Mouse (Mus musculus): Measurements from ENCODE around the gene Tax1bp3. TPM values are rescaled to one million over a fixed set of nuclear protein-coding genes. Genes with fewer than 3 reads are reported as not detected.

Gene Tax1bp3
- polyA plus RNA-seq, 1 experiment, result 24.6 TPM

DNA sequence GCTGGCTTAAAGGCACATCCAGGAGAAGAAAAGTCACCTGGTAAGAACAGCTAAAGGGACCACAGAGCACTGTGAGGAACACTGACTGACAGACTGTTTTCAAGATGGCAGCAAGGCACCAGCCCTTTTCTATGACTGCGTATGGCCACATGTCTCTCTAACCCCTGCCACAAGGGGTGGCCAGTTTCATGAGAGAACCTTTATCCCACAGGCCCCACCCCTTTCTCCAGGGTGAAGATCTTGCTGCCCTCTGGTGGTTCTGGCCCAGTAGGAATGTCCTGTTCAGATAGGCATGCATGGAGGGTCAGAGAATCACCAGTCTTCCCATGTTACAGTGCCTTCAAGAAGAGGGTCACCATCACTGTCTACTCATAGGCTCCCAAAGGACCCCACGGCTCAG is 47.1 kb downstream of the Tax1bp3 start:
- DNase-seq (ENCODE audit: extremely low spot score in 1 of 2, low spot score in 1 of 2), result peak in 1 of 2 experiments; percentile 8

DNA sequence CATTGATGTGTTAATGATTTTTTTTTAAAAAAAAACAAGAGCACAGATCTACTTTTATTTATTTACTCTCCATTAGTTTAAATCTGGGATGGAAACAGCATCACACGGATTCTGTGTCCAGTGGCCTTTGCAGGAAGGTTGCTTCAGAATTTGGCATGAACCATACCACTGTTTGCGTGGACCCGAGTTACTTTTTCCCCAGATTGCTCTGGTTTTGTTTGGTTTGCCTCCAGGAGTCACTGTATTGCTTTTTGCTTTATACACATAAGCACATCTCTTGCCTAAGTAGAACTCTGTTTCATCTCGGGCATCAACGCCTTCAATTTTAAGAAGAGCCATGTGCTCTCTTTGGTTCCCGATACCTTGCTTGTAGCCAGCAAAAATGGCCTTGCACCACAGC is 49.0 kb downstream of the Tax1bp3 start:
- no peak for DNase-seq (ENCODE audit: extremely low spot score in 1 of 2, low spot score in 1 of 2)

DNA sequence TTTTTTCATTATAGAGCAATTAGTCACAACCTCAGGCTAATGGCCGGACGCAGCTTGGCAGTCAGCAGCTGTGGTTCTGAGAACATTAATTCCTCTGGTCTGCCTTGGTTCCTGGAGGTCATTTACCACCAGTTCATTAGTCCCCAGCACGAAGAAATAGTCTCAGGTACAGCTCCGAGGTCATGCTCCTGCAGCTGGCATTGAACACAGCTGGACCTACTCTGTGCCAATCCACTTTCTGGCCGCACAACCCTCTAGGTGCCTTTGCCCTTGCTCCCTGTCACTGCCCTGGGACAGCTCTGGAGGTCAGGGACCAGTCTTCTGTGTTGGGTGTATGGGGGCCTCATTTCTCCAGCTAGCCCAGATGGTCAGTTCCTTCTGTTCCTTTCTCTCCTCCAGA is 52.0 kb downstream of the Tax1bp3 start:
- DNase-seq (ENCODE audit: extremely low spot score in 1 of 2, low spot score in 1 of 2), result no peak

- no peak for DNase-seq (ENCODE audit: extremely low spot score in 1 of 2, low spot score in 1 of 2)
Measured at GRCm38 (mm10) chr11:73230081-73230480, 53.2 kb downstream of the Tax1bp3 start.

- DNase-seq (ENCODE audit: extremely low spot score in 1 of 2, low spot score in 1 of 2), result no peak
Measured at GRCm38 (mm10) chr11:73232513-73232912, 55.6 kb downstream of the Tax1bp3 start.

Other genes with a start within 250 kb of the Tax1bp3 start
- 4.9 and 5.9 TPM in 2 replicates for gene Atp2a3, start 215.9 kb upstream of the Tax1bp3 start, polyA plus RNA-seq (2012; rRNA removed)
- 0.53 and 0.54 TPM in 2 replicates for gene P2rx1, start 178.0 kb upstream of the Tax1bp3 start, polyA plus RNA-seq (2012; rRNA removed)
- gene Camkk1, start 158.1 kb upstream of the Tax1bp3 start, polyA plus RNA-seq (2012; rRNA removed), result 65.4 and 65.7 TPM in 2 replicates
- 7.5 and 7.7 TPM in 2 replicates for gene Ncbp3, start 129.3 kb upstream of the Tax1bp3 start, polyA plus RNA-seq (2012; rRNA removed)
- gene Itgae, start 86.5 kb upstream of the Tax1bp3 start, polyA plus RNA-seq (2012; rRNA removed), result 0.17 and 0.18 TPM in 2 replicates
- 0.15 and 0.24 TPM in 2 replicates for gene Haspin, start 38.8 kb upstream of the Tax1bp3 start, polyA plus RNA-seq (2012; rRNA removed)
- 0.26 and 0.74 TPM in 2 replicates for gene P2rx5, start 16.7 kb upstream of the Tax1bp3 start, polyA plus RNA-seq (2012; rRNA removed)
- gene Emc6, start within 50 bp of the Tax1bp3 start, polyA plus RNA-seq (2012; rRNA removed), result 63.0 and 66.5 TPM in 2 replicates
- gene Ctns, start 22.0 kb downstream of the Tax1bp3 start, polyA plus RNA-seq (2012; rRNA removed), result 25.9 and 26.0 TPM in 2 replicates
- gene Shpk, start 22.4 kb downstream of the Tax1bp3 start, polyA plus RNA-seq (2012; rRNA removed), result 5.0 and 5.4 TPM in 2 replicates
- 0.36 TPM in 2 replicates for gene Trpv1, start 57.2 kb downstream of the Tax1bp3 start, polyA plus RNA-seq (2012; rRNA removed)
- 0.46 and 0.56 TPM in 2 replicates for gene Trpv3, start 90.3 kb downstream of the Tax1bp3 start, polyA plus RNA-seq (2012; rRNA removed)
- 26.8 and 29.9 TPM in 2 replicates for gene Aspa, start 152.5 kb downstream of the Tax1bp3 start, polyA plus RNA-seq (2012; rRNA removed)
- gene Gm49340, start 152.7 kb downstream of the Tax1bp3 start, polyA plus RNA-seq (2012; rRNA removed), result not detected in 2 replicates
- 0.20 TPM in 1 of 2 replicates, not detected in the other for gene Spata22, start 152.7 kb downstream of the Tax1bp3 start, polyA plus RNA-seq (2012; rRNA removed)
- gene Olfr20, start 173.7 kb downstream of the Tax1bp3 start, polyA plus RNA-seq (2012; rRNA removed), result 0.04 TPM in 1 of 2 replicates, not detected in the other
- gene Olfr376, start 194.2 kb downstream of the Tax1bp3 start, polyA plus RNA-seq (2012; rRNA removed), result 0.14 and 0.25 TPM in 2 replicates
- gene Olfr1, start 222.5 kb downstream of the Tax1bp3 start, polyA plus RNA-seq (2012; rRNA removed), result not detected in 2 replicates